Mouse (Mus musculus): Measurements from ENCODE around the gene Vezf1.
"Not testable (repeated sequence)": the region's sequence is repeated elsewhere in the genome, so short reads cannot be mapped to it uniquely, and the experiment has no call there.

Gene Vezf1

DNA sequence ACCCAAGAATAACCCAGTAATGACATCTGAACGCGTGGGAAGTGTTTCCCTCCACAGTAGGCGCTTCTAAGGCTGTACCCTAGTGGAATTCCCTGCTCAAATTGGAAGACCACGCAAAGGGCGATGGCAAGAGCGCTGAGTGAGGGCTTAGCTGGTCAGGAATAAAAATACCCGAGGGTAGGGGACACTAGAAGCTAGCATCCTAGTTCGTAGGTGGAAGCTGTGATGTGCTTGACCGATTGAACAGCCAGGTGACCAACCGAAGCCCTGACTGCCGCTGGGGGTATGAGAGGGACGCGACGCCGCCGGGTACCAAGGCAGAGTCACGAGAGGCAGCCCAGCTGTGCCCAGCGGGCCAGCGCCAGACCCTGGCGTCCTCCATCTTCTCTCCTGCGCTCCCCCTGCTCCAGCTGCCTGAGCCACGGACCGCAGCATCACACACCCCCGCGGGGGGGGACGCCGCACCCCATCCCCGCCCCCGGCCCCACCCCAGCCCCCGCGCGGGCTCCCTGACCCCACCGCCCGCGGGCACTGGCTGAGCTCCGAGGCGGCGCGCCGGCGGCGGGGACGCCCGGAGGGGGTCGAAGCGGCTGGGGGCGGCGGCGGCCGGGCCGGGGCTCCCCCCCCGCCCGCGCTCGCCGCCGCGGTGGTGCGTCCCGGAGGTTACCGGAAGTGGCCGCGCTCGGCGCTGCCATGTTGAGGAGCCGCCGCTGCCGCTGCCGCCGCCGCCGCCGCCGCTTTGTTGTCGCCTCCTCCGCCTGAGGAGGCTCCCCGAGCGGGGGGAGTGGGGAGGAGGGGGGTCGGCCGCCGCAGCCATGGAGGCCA, at the start of gene Vezf1:
TSS of gene Vezf1 (plus strand) at position 694 of the 825 bp plus-strand sequence.
- peak; percentile 66 for DNase-seq (ENCODE audit: low spot score)

DNA sequence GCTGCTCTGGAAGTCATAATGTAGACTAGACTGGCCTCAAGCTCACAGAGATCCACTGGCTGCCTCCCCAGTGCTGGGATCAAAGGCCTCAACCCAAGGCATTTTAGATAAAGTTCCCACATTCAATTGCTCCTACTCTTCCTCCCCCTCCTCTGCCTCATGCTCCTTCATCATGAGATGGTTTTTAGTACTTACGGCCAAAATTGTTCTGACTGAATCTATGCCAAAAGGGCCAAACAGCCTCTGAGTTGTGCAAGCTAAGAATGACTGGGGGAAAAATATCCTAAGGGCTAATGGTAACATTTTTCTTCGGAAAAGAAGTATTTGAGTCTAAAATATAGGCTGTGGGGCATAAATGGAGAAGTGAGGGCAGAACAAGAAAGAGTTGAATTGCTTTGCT, 44.1 kb upstream of the Vezf1 start:
- DNase-seq (ENCODE audit: low spot score) = no peak

DNA sequence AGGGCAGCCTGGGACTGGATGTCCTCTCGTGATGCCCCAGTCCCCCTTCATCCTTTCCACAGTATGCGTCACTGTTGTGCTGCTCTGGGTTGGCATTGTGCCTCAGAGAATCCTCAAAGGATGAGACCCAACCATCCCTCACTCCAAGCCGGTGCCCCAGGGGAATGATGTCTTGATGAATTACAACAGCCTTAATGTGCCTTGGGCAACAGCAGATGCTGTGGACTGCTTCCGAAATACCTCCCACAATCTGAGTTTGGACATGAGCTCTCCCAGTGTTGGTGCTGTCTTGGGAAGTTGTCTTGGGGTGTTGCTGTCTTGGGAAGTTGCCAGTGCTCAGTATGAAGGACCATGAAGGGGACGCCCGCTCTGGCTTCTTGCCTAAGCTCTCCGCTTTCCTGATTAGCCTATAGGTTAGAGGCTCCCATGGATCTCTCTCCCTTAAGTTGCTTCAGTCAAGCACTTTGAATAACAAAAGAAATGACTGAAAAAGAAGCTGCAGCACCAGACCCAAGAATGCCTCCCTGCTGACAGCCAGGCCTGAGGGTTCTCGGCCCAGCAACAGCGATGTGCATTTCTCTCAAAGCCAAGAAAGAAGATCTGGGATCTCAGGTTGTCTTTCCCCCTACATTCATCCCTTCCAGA, 40.6 kb upstream of the Vezf1 start:
- no peak for DNase-seq (ENCODE audit: low spot score)

DNA sequence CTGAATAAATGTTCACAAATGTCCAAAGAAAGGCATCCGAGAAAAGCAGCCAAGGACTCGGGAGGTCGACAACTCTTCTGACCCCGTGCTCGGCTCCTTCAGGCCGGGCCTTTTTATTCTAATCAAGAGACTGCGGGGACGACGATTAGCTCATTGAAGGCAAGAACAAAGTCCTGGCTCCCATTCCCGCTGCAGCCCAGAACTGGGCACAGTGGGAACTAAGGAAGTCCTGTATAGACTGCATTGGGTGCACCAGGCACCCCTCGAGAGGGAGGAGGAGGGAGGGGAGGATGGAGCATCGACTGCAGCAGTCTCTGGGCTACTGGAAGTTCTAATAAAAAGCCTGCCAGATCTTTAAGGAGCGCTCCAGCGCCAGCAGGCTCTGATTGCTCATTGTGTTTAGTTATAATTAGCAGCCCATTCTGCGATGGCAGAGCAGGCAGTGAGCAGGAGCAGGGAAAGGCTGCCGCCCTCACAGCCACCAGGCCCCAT, 39.8 kb upstream of the Vezf1 start:
- DNase-seq (ENCODE audit: low spot score) = no peak

DNA sequence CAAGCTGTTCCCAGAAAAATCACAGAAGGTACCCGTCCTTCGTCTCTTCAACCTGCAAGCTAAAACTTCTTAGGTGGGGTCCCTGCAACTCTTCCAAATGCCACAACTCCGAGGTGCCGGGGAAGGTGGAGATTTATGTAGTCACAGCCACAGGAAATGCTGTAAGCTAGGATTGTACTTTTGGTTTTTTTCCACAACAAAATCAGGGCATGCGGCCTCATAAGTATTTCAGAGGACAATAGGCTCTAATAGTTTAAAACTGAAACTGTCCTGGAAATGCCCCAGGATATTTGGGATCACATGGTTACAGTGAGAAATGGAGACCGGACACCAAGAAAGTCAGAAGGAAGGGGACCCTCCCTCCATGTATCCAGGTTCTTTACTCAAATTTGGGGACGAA, 37.9 kb upstream of the Vezf1 start:
- no peak for DNase-seq (ENCODE audit: low spot score)

DNA sequence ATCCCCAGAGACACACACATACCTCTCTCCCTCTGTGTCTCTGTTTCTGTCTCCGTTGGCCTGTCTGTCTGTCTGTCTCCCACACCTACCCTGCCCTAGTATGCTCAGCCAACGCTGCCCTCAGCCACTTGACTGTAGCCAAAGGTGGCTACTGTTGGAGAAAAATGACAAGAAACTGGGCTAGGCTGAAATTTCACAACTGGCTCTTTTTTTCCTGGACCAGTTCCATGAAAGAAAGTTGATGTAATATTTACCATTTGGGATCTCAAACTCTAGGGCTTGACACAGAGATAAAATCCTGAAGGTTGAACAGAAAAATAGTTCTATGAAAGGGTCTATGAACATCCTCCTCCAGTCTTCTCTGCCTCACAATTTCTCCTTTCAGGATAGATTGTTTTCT, 37.2 kb upstream of the Vezf1 start:
- DNase-seq (ENCODE audit: low spot score) = no peak

DNA sequence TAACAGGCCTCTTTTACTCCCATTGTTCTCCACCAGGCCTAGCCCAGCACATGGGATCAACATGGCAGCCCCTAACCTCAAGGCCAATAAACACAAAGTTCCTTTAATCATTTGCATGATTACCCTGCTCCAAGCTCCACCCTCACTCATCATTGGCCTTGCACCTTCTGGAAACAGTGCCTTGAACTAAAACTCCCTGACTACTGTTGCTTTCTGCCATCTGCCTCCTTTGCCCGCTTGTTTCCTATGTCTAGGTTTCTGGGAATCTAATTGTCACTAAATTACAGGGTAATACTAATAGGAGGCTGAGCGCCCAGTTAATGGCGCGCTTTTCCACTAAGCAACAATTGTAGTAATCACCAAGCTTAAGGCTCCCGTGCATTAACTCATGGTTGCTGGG, 36.3 kb upstream of the Vezf1 start:
- no peak for DNase-seq (ENCODE audit: low spot score)

DNA sequence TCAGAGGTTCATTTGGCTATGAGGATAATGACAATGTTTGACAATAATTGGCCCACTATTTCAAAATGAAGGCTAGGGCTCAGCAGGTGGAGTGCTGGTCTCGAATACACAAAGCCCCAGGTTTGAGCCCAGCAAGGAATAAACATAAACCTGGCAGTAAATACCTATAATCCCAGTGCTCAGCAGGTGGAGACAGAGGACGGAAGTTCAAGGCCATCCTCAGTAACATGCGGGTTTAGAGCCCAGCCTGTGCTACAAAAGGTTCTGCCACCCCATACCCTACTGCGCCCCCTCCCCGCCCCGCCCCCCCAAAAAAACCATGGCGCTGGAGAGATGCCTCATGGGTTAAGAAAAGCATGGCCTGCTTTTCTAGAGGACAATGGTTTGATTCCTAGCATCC, 32.1 kb upstream of the Vezf1 start:
- no peak for DNase-seq (ENCODE audit: low spot score)

DNA sequence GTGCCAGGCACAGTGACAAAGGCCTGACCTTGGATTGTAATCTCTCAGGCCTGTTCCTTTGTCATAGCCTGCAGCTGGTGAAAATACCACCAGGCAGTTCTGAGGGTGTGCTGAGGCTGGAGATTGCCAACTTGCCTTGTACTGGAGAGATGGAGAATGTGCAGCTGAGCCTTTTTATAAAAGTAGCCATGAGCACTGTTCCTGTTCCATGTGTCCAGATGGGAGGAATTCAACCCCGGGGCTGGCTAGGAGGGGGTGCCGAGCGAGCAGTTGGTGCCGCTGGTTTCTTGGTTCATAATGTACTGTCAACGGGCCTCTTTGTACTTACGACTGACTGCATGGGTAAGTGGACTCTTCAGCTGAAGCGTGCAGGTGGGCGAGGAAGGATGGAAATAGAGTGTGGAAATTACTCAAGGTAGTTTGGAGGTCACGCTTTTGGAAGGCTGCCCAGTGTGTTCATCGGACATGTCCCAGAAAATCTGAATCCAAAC, 31.3 kb upstream of the Vezf1 start:
- no peak for DNase-seq (ENCODE audit: low spot score)

DNA sequence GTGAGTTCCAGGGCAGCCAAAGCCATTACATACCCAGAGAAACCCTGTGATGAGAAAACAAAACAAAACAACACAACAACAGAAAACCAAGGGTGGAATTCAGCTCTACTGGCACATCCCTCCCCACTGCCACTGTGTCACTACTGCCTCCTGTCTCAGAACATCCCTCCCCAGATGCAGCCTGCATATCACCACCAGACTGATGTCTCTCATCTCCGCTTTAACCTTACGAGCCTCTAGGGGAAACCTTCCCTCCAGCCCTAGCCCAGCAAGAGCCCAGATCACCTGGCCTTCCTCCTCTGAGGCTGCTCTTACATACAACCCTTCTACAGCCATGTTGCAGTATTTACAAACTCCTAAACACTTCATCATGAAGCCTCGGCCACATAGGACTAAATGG, 30.7 kb upstream of the Vezf1 start:
- DNase-seq (ENCODE audit: low spot score) = no peak

DNA sequence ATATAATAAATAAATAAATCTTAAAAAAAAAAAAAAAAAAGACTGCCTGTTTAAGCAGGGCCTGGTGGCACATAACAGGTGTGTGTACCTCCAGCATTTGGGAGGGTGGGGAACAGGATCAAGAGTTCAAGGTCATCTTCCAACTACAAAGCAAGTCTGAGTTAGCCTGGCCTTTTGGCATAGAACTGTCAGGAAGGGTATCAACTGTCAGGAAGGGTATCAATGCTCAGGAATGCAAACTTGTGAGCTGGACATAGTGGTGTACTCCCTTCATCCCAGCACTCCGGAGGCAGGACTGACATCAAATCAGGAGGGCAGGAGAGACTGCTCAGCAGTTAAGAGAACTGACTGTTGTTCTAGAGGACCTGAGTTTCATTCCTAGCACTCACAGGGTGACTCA, 29.0 kb upstream of the Vezf1 start:
- DNase-seq (ENCODE audit: low spot score) = no peak

DNA sequence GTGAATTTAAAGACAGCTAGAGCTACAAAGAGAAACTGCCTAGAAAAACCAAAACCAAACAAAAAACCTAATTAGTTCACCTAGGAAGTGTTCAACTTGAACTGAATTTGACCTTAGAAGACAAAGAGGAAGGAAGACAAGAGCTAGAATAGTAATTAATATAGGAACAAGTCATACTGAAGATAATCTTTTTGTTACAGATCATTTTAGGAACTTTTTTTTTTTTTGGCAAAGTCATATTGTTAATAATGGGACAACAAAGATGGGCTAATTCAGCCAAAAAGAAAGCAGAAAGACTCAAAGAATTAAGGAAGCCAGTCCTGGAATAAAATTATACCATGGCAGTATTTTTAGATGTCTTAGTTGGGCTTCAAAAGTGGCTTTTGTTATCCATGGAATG, 23.8 kb upstream of the Vezf1 start:
- no peak for DNase-seq (ENCODE audit: low spot score)

DNA sequence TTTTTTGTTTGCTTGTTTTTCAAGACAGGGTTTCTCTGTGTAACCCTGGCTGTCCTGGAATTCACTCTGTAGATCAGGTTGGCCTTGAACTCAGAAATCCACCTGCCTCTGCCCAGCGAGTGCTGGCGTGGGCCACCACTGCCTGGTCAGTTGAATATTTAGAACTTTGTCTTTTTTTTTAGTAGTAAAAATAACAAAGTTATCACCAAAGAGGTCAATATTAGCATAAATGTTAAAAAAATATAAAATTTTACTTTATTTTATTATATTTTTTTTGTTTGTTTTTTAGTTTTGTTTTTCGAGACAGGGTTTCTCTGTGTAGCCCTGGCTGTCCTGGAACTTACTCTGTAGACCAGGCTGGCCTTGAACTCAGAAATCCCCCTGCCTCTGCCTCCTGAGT, 22.9 kb upstream of the Vezf1 start:
- not testable (repeated sequence) for DNase-seq (ENCODE audit: low spot score)

DNA sequence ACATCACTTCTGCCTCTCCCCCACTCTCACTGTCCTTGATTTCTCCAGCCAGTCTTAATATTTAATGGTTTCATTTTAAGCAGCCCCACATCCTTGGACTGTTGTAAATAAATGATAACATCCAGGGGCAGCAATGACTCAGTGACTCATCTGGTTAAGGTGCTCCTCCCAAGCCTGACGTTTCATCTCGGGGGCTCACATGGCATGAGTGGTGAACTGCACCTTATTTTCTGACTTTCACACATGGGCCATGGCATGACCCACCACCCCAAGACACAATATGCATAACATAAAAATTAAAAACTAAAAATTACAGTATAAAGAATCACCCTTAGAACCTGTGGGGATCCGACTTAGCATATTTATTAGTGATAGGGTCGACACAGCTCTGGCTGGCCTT, 22.2 kb upstream of the Vezf1 start:
- DNase-seq (ENCODE audit: low spot score) = peak; percentile 69

DNA sequence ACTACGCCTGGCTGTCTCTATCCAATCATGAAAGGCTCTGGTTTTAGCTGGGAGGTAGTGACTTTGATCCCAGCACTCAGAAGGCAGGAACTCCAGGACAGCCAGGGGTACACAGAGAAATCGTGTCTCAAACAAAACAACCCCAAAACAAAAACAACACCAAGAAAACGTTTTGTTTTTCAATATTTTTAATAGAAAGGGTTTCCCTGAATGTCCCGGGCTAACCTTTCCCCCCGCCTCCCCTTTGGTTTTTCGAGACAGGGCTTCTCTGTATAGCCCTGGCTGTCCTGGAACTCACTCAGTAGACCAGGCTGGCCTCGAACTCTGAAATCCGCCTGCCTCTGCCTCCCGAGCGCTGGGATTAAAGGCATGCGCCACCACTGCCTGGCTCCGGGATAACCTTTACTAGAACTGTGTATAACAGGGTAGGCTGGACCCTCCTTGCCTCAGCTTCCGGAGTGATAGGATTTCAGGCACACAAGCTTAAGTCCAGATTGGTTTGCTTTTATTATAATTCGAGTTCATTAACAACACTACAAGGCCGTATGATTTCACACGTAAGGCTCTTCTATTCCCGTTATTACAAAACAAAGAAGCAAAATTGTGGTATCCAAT, 21.6 kb upstream of the Vezf1 start:
- DNase-seq (ENCODE audit: low spot score) = peak; percentile 51

DNA sequence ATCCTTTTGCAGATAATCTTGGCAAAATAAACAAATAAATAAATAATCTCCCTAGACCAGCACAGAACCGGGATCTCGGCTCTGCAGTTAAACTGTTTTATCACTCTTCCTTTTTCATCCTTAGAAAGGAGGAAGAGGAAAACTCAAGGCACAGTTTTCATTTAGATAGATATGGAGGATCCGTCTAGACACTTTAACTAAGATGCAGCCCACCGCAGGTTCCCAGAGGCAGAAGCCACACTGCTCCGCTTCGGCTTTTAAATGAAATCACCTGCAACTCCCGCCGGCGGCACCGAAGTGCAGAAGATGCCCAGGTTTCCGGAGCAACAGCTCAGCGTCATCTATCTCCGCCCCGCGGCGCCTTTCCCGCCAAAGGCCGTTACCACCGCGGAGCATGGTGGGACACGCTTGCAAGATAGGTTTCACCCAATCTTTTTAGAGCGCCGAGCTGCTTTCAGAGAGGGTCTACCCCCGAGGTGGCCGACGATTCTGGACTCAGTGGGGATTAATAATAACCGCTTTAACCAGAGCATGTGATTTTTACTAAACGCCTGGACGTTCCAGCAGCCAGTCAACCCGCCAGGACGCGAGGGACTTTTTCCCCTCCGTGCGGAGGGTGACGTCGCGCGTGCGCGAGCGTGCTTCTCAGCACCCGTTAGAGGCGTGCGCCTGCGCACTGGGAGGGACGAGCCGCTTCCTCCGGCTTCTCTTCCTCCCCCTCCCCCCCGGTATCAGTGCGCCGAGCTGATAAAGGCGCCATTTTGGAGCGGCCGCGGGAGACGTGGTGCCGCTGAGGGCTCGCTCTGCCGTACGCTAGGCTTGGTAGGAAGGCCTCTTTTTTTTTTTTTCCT, 20.9 kb upstream of the Vezf1 start, which contains the start of gene Srsf1:
TSS of gene Srsf1 (plus strand) at position 430 of the 851 bp plus-strand sequence.
- peak; percentile 96 for DNase-seq (ENCODE audit: low spot score)

DNA sequence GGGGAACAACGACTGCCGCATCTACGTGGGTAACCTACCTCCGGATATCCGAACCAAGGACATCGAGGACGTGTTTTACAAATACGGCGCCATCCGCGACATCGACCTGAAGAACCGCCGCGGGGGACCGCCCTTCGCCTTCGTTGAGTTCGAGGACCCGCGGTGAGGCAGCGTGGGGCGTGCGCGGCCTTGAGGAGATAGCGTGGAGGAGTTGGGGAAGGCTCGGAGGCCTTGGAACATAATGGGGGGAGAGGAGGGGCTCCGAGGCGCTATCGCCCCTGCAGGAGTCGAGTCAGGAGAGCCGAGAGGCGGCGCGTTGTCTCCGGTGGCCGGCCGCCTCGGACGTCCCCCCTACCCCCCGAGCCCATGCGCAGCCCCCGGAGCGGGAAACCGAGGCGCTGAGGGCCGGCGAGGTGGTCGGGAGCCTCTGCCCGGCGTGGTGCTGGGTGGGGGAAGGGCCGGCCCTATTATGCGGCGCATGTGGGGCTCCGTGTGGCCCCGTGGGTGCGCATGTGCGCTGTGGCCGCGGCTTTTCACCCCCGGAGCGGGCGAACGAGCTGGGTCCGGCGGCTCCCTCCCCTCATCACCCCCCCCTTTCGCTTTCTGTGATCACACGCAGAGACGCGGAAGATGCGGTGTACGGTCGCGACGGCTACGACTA, 20.1 kb upstream of the Vezf1 start:
- DNase-seq (ENCODE audit: low spot score) = peak; percentile 44

DNA sequence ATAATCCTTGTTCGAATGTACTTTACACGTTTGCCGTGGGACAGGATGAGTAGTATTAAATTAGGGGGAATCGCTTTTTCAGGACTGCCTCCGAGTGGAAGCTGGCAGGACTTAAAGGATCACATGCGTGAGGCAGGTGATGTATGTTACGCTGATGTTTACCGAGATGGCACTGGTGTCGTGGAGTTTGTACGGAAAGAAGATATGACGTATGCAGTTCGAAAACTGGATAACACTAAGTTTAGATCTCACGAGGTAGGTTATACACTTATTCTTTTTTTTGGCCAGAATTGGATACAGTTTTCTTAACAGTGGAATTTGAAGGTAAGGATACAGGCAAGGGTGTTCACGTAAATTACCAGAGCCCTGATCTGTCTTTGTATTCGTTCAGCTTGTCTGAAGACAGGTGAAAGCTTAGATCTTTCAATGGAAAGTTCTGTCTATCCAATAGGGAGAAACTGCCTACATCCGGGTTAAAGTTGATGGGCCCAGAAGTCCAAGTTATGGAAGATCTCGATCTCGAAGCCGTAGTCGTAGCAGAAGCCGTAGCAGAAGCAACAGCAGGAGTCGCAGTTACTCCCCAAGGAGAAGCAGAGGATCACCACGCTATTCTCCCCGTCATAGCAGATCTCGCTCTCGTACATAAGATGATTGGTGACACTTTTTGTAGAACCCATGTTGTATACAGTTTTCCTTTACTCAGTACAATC, 19.0 kb upstream of the Vezf1 start:
- DNase-seq (ENCODE audit: low spot score) = peak; percentile 50

DNA sequence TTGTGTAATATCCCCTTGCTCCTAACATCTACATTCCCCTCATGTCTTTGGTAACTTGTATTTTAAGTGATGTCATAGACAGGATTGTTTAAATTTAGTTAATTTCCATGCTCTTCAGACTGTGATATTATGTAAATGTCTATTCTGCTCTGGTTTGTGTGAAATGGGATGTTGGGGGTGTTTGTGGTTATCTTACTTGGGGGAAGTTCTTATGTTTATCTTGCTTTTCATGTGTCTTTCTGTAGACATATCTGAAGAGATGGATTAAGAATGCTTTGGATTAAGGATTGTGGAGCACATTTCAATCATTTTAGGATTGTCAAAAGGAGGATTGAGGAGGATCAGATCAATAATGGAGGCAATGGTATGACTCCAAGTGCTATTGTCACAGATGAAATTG, 18.3 kb upstream of the Vezf1 start:
- no peak for DNase-seq (ENCODE audit: low spot score)

DNA sequence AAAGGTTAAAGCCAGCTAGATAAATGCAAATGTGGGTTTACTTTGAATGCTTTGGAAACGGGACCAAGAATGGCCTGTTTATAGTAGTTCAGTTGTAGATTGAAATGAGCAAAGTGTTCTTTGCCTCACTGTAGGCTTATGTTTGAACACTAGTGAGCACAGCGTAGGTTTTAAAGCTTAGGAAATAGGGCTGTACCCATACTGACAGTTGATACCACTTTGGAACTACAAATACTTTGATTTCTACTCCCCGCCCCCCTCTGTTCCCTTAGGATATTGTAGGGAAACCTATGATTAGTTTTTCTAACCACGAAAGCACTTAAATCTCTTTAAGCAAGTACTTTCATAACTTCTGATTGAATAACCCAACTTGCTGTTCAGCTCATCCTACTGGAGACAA, 15.4 kb upstream of the Vezf1 start:
- DNase-seq (ENCODE audit: low spot score) = no peak

DNA sequence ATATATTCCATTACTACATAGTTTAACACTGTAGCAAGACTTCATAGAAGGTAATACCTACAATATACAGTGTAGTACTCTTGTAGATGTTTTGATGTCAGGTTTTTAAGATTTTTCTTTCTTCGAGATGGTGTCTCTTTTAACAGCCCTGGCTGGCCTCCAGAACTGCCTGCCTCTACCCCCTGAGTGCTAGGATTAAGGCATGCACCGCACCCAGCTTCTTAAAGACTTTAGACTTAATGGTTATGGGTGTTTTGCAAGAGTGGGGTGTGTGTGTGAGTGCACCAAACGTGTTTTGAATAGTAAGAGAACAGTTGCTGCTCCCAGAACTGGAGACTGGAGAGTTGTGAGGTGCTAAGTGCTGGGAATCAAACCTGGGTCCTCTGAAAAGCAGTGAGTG, 14.3 kb upstream of the Vezf1 start:
- no peak for DNase-seq (ENCODE audit: low spot score)
